Mouse (Mus musculus) heart, postnatal 0 days (tissue): ENCODE results near the gene Scaf11. TPM values are rescaled to one million over a fixed set of nuclear protein-coding genes. Genes with fewer than 3 reads are reported as not detected.

Source experiments
- ATAC-seq: fragments of 200-750 bp; cut with Nextera tagmentation; 2 replicates; pipeline ENCODE4 v1.8.0; 2017; ENCODE audit warnings: low read depth, moderate number of reproducible peaks, moderate library complexity; ENCODE audit not compliant: insufficient read depth
- DNase-seq: peaks from one replicate; pipeline ENCODE4 v3.0.0-alpha.2; 2016; ENCODE audit warnings: low spot score
- H3K27ac ChIP-seq: fragments of 300-500 bp; sonication (generic); 2 replicates; pipeline ENCODE4 v1.5.1; 2014; ENCODE audit warnings: low read depth, mild to moderate bottlenecking
- H3K27me3 ChIP-seq: fragments of 300-500 bp; sonication (generic); 2 replicates; pipeline ENCODE4 v1.6.1; 2014; ENCODE audit warnings: low read length, mixed read lengths; ENCODE audit not compliant: control insufficient read depth, insufficient read depth
- H3K36me3 ChIP-seq: fragments of 300-500 bp; sonication (generic); replicated peaks from 2 replicates; pipeline ENCODE4 v1.6.1; 2014; ENCODE audit warnings: low read length, mixed read lengths; ENCODE audit not compliant: control insufficient read depth, insufficient read depth
- H3K4me1 ChIP-seq: fragments of 300-500 bp; sonication (generic); 2 replicates; pipeline ENCODE4 v1.6.1; 2014; ENCODE audit warnings: antibody characterized with exemption; ENCODE audit not compliant: control insufficient read depth, insufficient read depth
- H3K4me2 ChIP-seq: fragments of 300-500 bp; sonication (generic); 2 replicates; pipeline ENCODE4 v1.6.1; 2014; ENCODE audit warnings: low read depth, mild to moderate bottlenecking, low read length, moderate library complexity
- H3K4me3 ChIP-seq: fragments of 300-500 bp; sonication (generic); 2 replicates; pipeline ENCODE4 v1.5.1; 2014; ENCODE audit warnings: low read depth, low read length
- H3K9ac ChIP-seq: fragments of 300-500 bp; sonication (generic); replicated peaks from 2 replicates; pipeline ENCODE4 v1.6.1; 2014; ENCODE audit warnings: low read depth, low read length, mixed read lengths
- H3K9me3 ChIP-seq: fragments of 300-500 bp; sonication (generic); replicated peaks from 2 replicates; pipeline ENCODE4 v1.6.1; 2016; ENCODE audit warnings: low read length; ENCODE audit not compliant: control insufficient read depth
- CTCF ChIP-seq: IDR thresholded peaks from 2 replicates; pipeline ENCODE4 v1.5.1; 2016; ENCODE audit warnings: antibody characterized with exemption, control low read depth, low read depth
- EP300 ChIP-seq: IDR thresholded peaks from 2 replicates; pipeline ENCODE4 v1.6.1; 2016; ENCODE audit warnings: antibody characterized with exemption, low read depth
- WGBS: fragments of 180-500 bp; shearing (Covaris S2); extraction: QIAGEN DNeasy Blood & Tissue Kit; methylation state at CpG from one replicate; pipeline ENCODE4 v1.1.7; 2014; 5-methylcytosine and 5-hydroxymethylcytosine counted together
- microRNA-seq: library from miRNA; unstranded; fragments of <30 nt; microRNA quantifications from one replicate; pipeline ENCODE4, GENCODE M21; 2016
- polyA plus RNA-seq: library from polyadenylated mRNA; unstranded; fragments of >200 nt; fragmentation: Nextera tagmentation; extraction: Ambion mirVana; gene quantifications from 2 replicates; pipeline ENCODE4 v1.2.1, GENCODE M21; 2015
- total RNA-seq: library from RNA; depleted of rRNA; stranded (reverse); fragments of >200 nt; gene quantifications from 2 replicates; pipeline ENCODE4 v1.2.3, GENCODE M21; 2014; ENCODE audit warnings: low replicate concordance; rRNA removed

Gene Scaf11
- total and polyA plus RNA-seq, 2 experiments from 2014 or later: 23.7 to 40.8 TPM

GRCm38 (mm10) chr15:96371311-96371710, 89.3 kb downstream of the Scaf11 start:
- TF ChIP-seq CTCF (no peak), EP300 (no peak)
- WGBS: 94% methylated on average over 18 of the region's 18 CpGs
- no peaks in the 10 kb centered on the region for H3K4me1 ChIP-seq
- no peaks in the 10 kb centered on the region for H3K9me3 ChIP-seq
- H3K4me2 ChIP-seq: no peak overlapping the region
- no peaks in the 10 kb centered on the region for H3K27me3 ChIP-seq
- ATAC-seq (no peak), DNase-seq (no peak)
- H3K9ac ChIP-seq: no peak overlapping the region
- H3K4me3 ChIP-seq: no peak overlapping the region
- H3K27ac ChIP-seq: no peak overlapping the region
- H3K36me3 ChIP-seq: peaks cover 70% of the 10 kb centered on the region

GRCm38 (mm10) chr15:96366176-96366963, 94.3 kb downstream of the Scaf11 start:
- Histone ChIP-seq H3K4me2 (no peak overlapping the region), H3K4me1 (no peaks in the 10 kb centered on the region), H3K36me3 (peaks cover 91% of the 10 kb centered on the region), H3K9me3 (no peaks in the 10 kb centered on the region), H3K4me3 (no peak overlapping the region), H3K27ac (no peak overlapping the region), H3K9ac (no peak overlapping the region), H3K27me3 (no peaks in the 10 kb centered on the region)
- DNase-seq (no peak), ATAC-seq (peak; percentile 41; the same call in 1 of the 2 replicates)
- WGBS: 63% methylated on average over 11 of the region's 11 CpGs
- no peak for TF ChIP-seq EP300
- TF ChIP-seq CTCF: no peak

GRCm38 (mm10) chr15:96365351-96365750, 95.3 kb downstream of the Scaf11 start:
- ATAC-seq (no peak), DNase-seq (no peak)
- WGBS: 78% methylated on average over 3 of the region's 3 CpGs
- no peaks in the 10 kb centered on the region for H3K9me3 ChIP-seq
- no peaks in the 10 kb centered on the region for H3K4me1 ChIP-seq
- no peak overlapping the region for H3K4me2 ChIP-seq
- H3K9ac ChIP-seq: no peak overlapping the region
- H3K36me3 ChIP-seq: peaks cover 85% of the 10 kb centered on the region
- H3K27ac ChIP-seq: no peak overlapping the region
- no peaks in the 10 kb centered on the region for H3K27me3 ChIP-seq
- no peak for TF ChIP-seq EP300
- no peak for TF ChIP-seq CTCF
- H3K4me3 ChIP-seq: no peak overlapping the region

Small RNA genes within 50 kb of the gene (microRNA-seq; reads per million reads assigned to microRNA genes)
- gene Gm25397: not detected

Other genes with a start within 250 kb of the Scaf11 start
- gene Arid2, start 173.3 kb downstream of the Scaf11 start, total RNA-seq: 28.4 and 39.8 TPM in 2 replicates
- 8.2 and 8.7 TPM in 2 replicates for gene Arid2, start 173.3 kb downstream of the Scaf11 start, polyA plus RNA-seq
- gene Slc38a1, start 182.1 kb upstream of the Scaf11 start, total RNA-seq: 52.4 and 57.8 TPM in 2 replicates
- gene Slc38a1, start 182.1 kb upstream of the Scaf11 start, polyA plus RNA-seq: 43.6 and 56.7 TPM in 2 replicates
- 225 and 263 TPM in 2 replicates for gene Slc38a2, start 238.9 kb upstream of the Scaf11 start, total RNA-seq
- 130 and 144 TPM in 2 replicates for gene Slc38a2, start 238.9 kb upstream of the Scaf11 start, polyA plus RNA-seq